Comparison of ENCODE assay signal across 21 mouse cellular contexts in the genomic region with DNA sequence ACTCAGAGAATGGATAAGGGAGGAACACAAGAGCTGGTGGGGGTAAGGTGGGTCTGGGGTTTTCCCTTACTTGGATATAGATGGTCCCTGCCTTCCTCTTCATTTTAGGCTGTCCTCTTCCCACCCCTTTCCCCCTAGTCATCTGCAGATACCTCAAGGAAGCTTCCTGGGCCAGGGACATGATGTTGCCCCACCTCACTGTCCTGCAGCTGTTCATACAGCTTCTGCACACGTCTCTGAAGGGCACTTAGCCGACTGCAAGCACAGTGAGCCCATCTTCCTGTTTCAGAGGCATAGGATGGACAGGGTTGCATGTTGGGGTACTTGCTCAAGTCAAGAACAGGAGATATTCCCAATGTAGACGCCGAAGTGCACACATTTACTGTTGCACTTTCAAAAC.
A peak's percentile ranks its signal among the peaks of the same experiment; 100 is the strongest.
DNase-seq lines count a peak whose midpoint lies in the region; ATAC-seq and TF ChIP-seq lines count a peak whose summit lies in the region.
"Had no signal": no experiment of that assay in that cellular context is flagged by ENCODE, and none has a peak within 500 bp of the region (broad histone marks: within the 10 kb centered on the region; RNA-seq: fewer than 3 reads in every experiment).

No protein-coding gene starts in this region.

- H3K9me3 ChIP-seq in heart, postnatal 0 days (replicated peaks; ENCODE audit: control insufficient read depth, low read length): no peaks in the 10 kb centered on the region
- H3K9me3 ChIP-seq in stomach, embryonic 14.5 days (ENCODE audit: control insufficient read depth, low read depth, low read length): no peaks in the 10 kb centered on the region
- no peaks in the 10 kb centered on the region for H3K9me3 ChIP-seq in stomach, postnatal 0 days (ENCODE audit: control insufficient read depth, low read length)
- no peaks in the 10 kb centered on the region for H3K9me3 ChIP-seq in limb, embryonic 13.5 days
- H3K9me3 ChIP-seq in hindbrain, embryonic 16.5 days (ENCODE audit: control insufficient read depth, low read length): no peaks in the 10 kb centered on the region
- H3K9me3 ChIP-seq: heart, embryonic 12.5 days; hindbrain, embryonic 10.5 days; lung, embryonic 15.5 days; midbrain, embryonic 10.5 days; neural tube, embryonic 13.5 days had no signal

- H3K27me3 ChIP-seq in heart, postnatal 0 days (ENCODE audit: control insufficient read depth, insufficient read depth, low read length): no peaks in the 10 kb centered on the region
- H3K27me3 ChIP-seq in stomach, embryonic 14.5 days (ENCODE audit: control insufficient read depth, insufficient read depth, low read length): no peaks in the 10 kb centered on the region
- no peaks in the 10 kb centered on the region for H3K27me3 ChIP-seq in stomach, postnatal 0 days (ENCODE audit: control insufficient read depth, insufficient read depth, low read length)
- peaks cover 4% of the 10 kb centered on the region; the same call in 1 of the 2 replicates for H3K27me3 ChIP-seq in limb, embryonic 13.5 days
- no peaks in the 10 kb centered on the region; the same call in 1 of the 2 replicates for H3K27me3 ChIP-seq in hindbrain, embryonic 16.5 days (replicated peaks; ENCODE audit: control insufficient read depth, insufficient read depth, low read length)
- H3K27me3 ChIP-seq: neural tube, embryonic 13.5 days had no signal

- TF ChIP-seq EP300 in heart, postnatal 0 days (IDR thresholded peaks at IDR 0.05; ENCODE audit: low read depth): no peak
- no peak for TF ChIP-seq EP300 in stomach, postnatal 0 days (optimal IDR thresholded peaks at IDR 0.05)

- WGBS in heart, postnatal 0 days: 54% methylated on average over 4 of the region's 4 CpGs
- WGBS in stomach, embryonic 14.5 days: 42% methylated on average over 4 of the region's 4 CpGs
- 33% methylated on average over 4 of the region's 4 CpGs for WGBS in stomach, postnatal 0 days
- 65% methylated on average over 4 of the region's 4 CpGs for WGBS in limb, embryonic 13.5 days
- WGBS in hindbrain, embryonic 16.5 days: 71% methylated on average over 4 of the region's 4 CpGs

- H3K4me2 ChIP-seq in heart, postnatal 0 days (ENCODE audit: low read depth, low read length): no peak overlapping the region
- H3K4me2 ChIP-seq in stomach, embryonic 14.5 days (replicated peaks; ENCODE audit: low read depth, low read length): no peak overlapping the region
- H3K4me2 ChIP-seq in stomach, postnatal 0 days (replicated peaks; ENCODE audit: low read depth): no peak overlapping the region
- H3K4me2 ChIP-seq in limb, embryonic 13.5 days (replicated peaks): no peak overlapping the region
- H3K4me2 ChIP-seq in hindbrain, embryonic 16.5 days (ENCODE audit: low read length): no peak overlapping the region
- H3K4me2 ChIP-seq: heart, embryonic 12.5 days; neural tube, embryonic 13.5 days had no signal

- TF ChIP-seq CTCF in heart, postnatal 0 days (IDR thresholded peaks at IDR 0.05; ENCODE audit: low read depth): no peak
- no peak for TF ChIP-seq CTCF in stomach, postnatal 0 days (IDR thresholded peaks at IDR 0.05; ENCODE audit: low read depth)

- H3K9ac ChIP-seq in heart, postnatal 0 days (replicated peaks; ENCODE audit: low read depth, low read length): no peak overlapping the region
- H3K9ac ChIP-seq in stomach, embryonic 14.5 days (replicated peaks; ENCODE audit: low read depth, low read length): no peak overlapping the region
- H3K9ac ChIP-seq in stomach, postnatal 0 days (ENCODE audit: low read length): no peak overlapping the region
- no peak overlapping the region for H3K9ac ChIP-seq in limb, embryonic 13.5 days
- H3K9ac ChIP-seq in hindbrain, embryonic 16.5 days (ENCODE audit: low read depth, low read length): no peak overlapping the region
- H3K9ac ChIP-seq: heart, embryonic 12.5 days; liver, embryonic 14.5 days; lung, embryonic 15.5 days; neural tube, embryonic 13.5 days had no signal

- peak overlapping the region; percentile 62; the same call in 1 of the 2 replicates for H3K27ac ChIP-seq in heart, postnatal 0 days (ENCODE audit: low read depth)
- peak overlapping the region; percentile 68; the same call in 1 of the 2 replicates for H3K27ac ChIP-seq in stomach, embryonic 14.5 days (ENCODE audit: low read length)
- H3K27ac ChIP-seq in stomach, postnatal 0 days (replicated peaks): no peak overlapping the region; the same call in 1 of the 2 replicates
- peak overlapping the region; percentile 65; the same call in 1 of the 2 replicates for H3K27ac ChIP-seq in limb, embryonic 13.5 days
- no peak overlapping the region for H3K27ac ChIP-seq in hindbrain, embryonic 16.5 days (ENCODE audit: low read depth, low read length)
- H3K27ac ChIP-seq: hindbrain, embryonic 10.5 days; left cerebral cortex, adult 2 months; liver, embryonic 14.5 days; macrophage; midbrain, embryonic 10.5 days; neural tube, embryonic 13.5 days had no signal

- no peak for DNase-seq in heart, postnatal 0 days (ENCODE audit: low spot score)
- DNase-seq in heart, adult 18-20 months: no peak
- no peak for DNase-seq in stomach, postnatal 0 days (ENCODE audit: low spot score)
- no peak for DNase-seq in cerebellum, adult 11 months
- DNase-seq: adrenal gland, postnatal 25 days; B cell, adult 2 months; cerebellum, adult 11-12 months; cerebellum, postnatal 14 days; thymus, adult 2 months had no signal

- H3K4me3 ChIP-seq in heart, postnatal 0 days (ENCODE audit: low read depth, low read length): no peak overlapping the region
- no peak overlapping the region for H3K4me3 ChIP-seq in stomach, embryonic 14.5 days (ENCODE audit: low read depth, low read length)
- H3K4me3 ChIP-seq in stomach, postnatal 0 days (ENCODE audit: low read depth, low read length): no peak overlapping the region
- no peak overlapping the region for H3K4me3 ChIP-seq in limb, embryonic 13.5 days
- H3K4me3 ChIP-seq in hindbrain, embryonic 16.5 days (ENCODE audit: low read length): no peak overlapping the region
- H3K4me3 ChIP-seq: heart, embryonic 12.5 days; hindbrain, embryonic 10.5 days; left cerebral cortex, adult 2 months; lung, embryonic 15.5 days; midbrain, embryonic 10.5 days; neural tube, embryonic 13.5 days had no signal

- no peak for ATAC-seq in heart, postnatal 0 days (ENCODE audit: insufficient read depth, low read depth)
- no peak for ATAC-seq in stomach, embryonic 14.5 days (ENCODE audit: insufficient number of reproducible peaks, insufficient read depth, low FRiP score, low read depth)
- ATAC-seq in stomach, postnatal 0 days (ENCODE audit: low FRiP score, low TSS enrichment): no peak
- no peak for ATAC-seq in limb, embryonic 13.5 days (ENCODE audit: low FRiP score, low read depth)
- ATAC-seq in hindbrain, embryonic 16.5 days: no peak
- ATAC-seq: forebrain, embryonic 14.5 days had no signal

- peaks cover 15% of the 10 kb centered on the region for H3K4me1 ChIP-seq in heart, postnatal 0 days (ENCODE audit: control insufficient read depth, insufficient read depth)
- H3K4me1 ChIP-seq in stomach, embryonic 14.5 days (ENCODE audit: control insufficient read depth, insufficient read depth, low read length): peaks cover 27% of the 10 kb centered on the region
- peaks cover 5% of the 10 kb centered on the region; the same call in 1 of the 2 replicates for H3K4me1 ChIP-seq in stomach, postnatal 0 days (replicated peaks; ENCODE audit: control insufficient read depth, insufficient read depth)
- peaks cover 53% of the 10 kb centered on the region for H3K4me1 ChIP-seq in limb, embryonic 13.5 days
- peaks cover 9% of the 10 kb centered on the region for H3K4me1 ChIP-seq in hindbrain, embryonic 16.5 days (ENCODE audit: control insufficient read depth, insufficient read depth, low read depth, low read length)

- no peaks in the 10 kb centered on the region for H3K36me3 ChIP-seq in heart, postnatal 0 days (replicated peaks; ENCODE audit: control insufficient read depth, insufficient read depth, low read length)
- no peaks in the 10 kb centered on the region for H3K36me3 ChIP-seq in stomach, embryonic 14.5 days (ENCODE audit: control insufficient read depth, insufficient read depth, low read length)
- no peaks in the 10 kb centered on the region for H3K36me3 ChIP-seq in stomach, postnatal 0 days (ENCODE audit: control insufficient read depth, insufficient read depth, low read length)
- H3K36me3 ChIP-seq in limb, embryonic 13.5 days: no peaks in the 10 kb centered on the region
- H3K36me3 ChIP-seq in hindbrain, embryonic 16.5 days (ENCODE audit: control insufficient read depth, insufficient read depth, low read length): no peaks in the 10 kb centered on the region
- H3K36me3 ChIP-seq: heart, embryonic 12.5 days; hindbrain, embryonic 10.5 days; lung, embryonic 15.5 days; midbrain, embryonic 10.5 days; neural tube, embryonic 13.5 days had no signal

Comparison
In these comparisons a context has a peak if more than half of its experiments do, and no peak if none do; other contexts are left out.
1. H3K27ac ChIP-seq: peak in heart, postnatal 0 days (single experiment), stomach, embryonic 14.5 days (single experiment) and limb, embryonic 13.5 days (single experiment); none in stomach, postnatal 0 days (single experiment) and hindbrain, embryonic 16.5 days (single experiment).